Mouse (Mus musculus) limb, embryonic 15.5 days (tissue): ENCODE measurements around the gene Itpr3. TPM values are rescaled to one million over a fixed set of nuclear protein-coding genes. Genes with fewer than 3 reads are reported as not detected.

Experiments used
- ATAC-seq: fragments of 200-750 bp; cut with Nextera tagmentation; 2 replicates; pipeline ENCODE4 v1.8.0; 2017; ENCODE audit warnings: low read depth, moderate TSS enrichment; ENCODE audit not compliant: insufficient number of reproducible peaks, low FRiP score, low TSS enrichment
- H3K27ac ChIP-seq: fragments of 300-500 bp; sonication (generic); 2 replicates; pipeline ENCODE4 v1.5.1; 2015; ENCODE audit warnings: moderate library complexity, mild to moderate bottlenecking, inconsistent platforms
- H3K27me3 ChIP-seq: fragments of 300-500 bp; sonication (generic); 2 replicates; pipeline ENCODE4 v1.6.1; 2015; ENCODE audit warnings: inconsistent platforms
- H3K36me3 ChIP-seq: fragments of 300-500 bp; sonication (generic); 2 replicates; pipeline ENCODE4 v1.6.1; 2015; ENCODE audit warnings: inconsistent platforms
- H3K4me1 ChIP-seq: fragments of 300-500 bp; sonication (generic); 2 replicates; pipeline ENCODE4 v1.6.1; 2015; ENCODE audit warnings: inconsistent platforms
- H3K4me2 ChIP-seq: fragments of 300-500 bp; sonication (generic); 2 replicates; pipeline ENCODE4 v1.6.1; 2015; ENCODE audit warnings: mild to moderate bottlenecking, inconsistent platforms
- H3K4me3 ChIP-seq: fragments of 300-500 bp; sonication (generic); 2 replicates; pipeline ENCODE4 v1.5.1; 2015; ENCODE audit warnings: mild to moderate bottlenecking, inconsistent platforms
- H3K9ac ChIP-seq: fragments of 300-500 bp; sonication (generic); 2 replicates; pipeline ENCODE4 v1.6.1; 2015; ENCODE audit warnings: inconsistent platforms
- H3K9me3 ChIP-seq: fragments of 300-500 bp; sonication (generic); 2 replicates; pipeline ENCODE4 v1.6.1; 2016; ENCODE audit warnings: inconsistent platforms
- WGBS: fragments of 180-500 bp; shearing (Covaris S2); methylation state at CpG from one replicate; pipeline ENCODE4 v1.1.7; 2015; 5-methylcytosine and 5-hydroxymethylcytosine counted together
- polyA plus RNA-seq: library from polyadenylated mRNA; unstranded; fragments of >200 nt; fragmentation: Nextera tagmentation; extraction: Ambion mirVana; gene quantifications from 2 replicates; pipeline ENCODE4 v1.2.1, GENCODE M21; 2015

Gene Itpr3
- polyA plus RNA-seq, 1 experiment from 2014 or later = 4.3 TPM

GRCm38 (mm10) chr17:27074849-27075745, 18.0 kb downstream of the Itpr3 start:
- WGBS = 63% methylated on average over 17 of the region's 17 CpGs
- peaks cover 17% of the 10 kb centered on the region for H3K4me1 ChIP-seq
- no peak overlapping the region for H3K9ac ChIP-seq

GRCm38 (mm10) chr17:27077133-27077532, 20.0 kb downstream of the Itpr3 start:
- Histone ChIP-seq H3K9me3 (no peaks in the 10 kb centered on the region), H3K27me3 (no peaks in the 10 kb centered on the region), H3K4me2 (no peak overlapping the region), H3K9ac (no peak overlapping the region), H3K36me3 (peaks cover 9% of the 10 kb centered on the region; the same call in 1 of the 2 replicates), H3K4me3 (no peak overlapping the region), H3K4me1 (peaks cover 20% of the 10 kb centered on the region), H3K27ac (no peak overlapping the region)
- ATAC-seq = no peak
- 96% methylated on average over 7 of the region's 7 CpGs for WGBS

More at GRCm38 (mm10) chr17:27074849-27075745, 18.0 kb downstream of the Itpr3 start:
- Histone ChIP-seq H3K36me3 (peaks cover 9% of the 10 kb centered on the region; the same call in 1 of the 2 replicates), H3K27ac (peak overlapping the region; percentile 33), H3K4me3 (no peak overlapping the region), H3K4me2 (no peak overlapping the region), H3K9me3 (no peaks in the 10 kb centered on the region), H3K27me3 (no peaks in the 10 kb centered on the region)
- no peak for ATAC-seq

- Histone ChIP-seq H3K27me3 (no peaks in the 10 kb centered on the region), H3K9ac (no peak overlapping the region), H3K4me1 (peaks cover 23% of the 10 kb centered on the region), H3K9me3 (no peaks in the 10 kb centered on the region), H3K4me2 (no peak overlapping the region), H3K4me3 (no peak overlapping the region), H3K36me3 (peaks cover 9% of the 10 kb centered on the region; the same call in 1 of the 2 replicates), H3K27ac (no peak overlapping the region)
- WGBS = 80% methylated on average over 6 of the region's 6 CpGs
- ATAC-seq = no peak
Measured at GRCm38 (mm10) chr17:27077920-27078319, 20.8 kb downstream of the Itpr3 start.

GRCm38 (mm10) chr17:27078499-27078898, 21.4 kb downstream of the Itpr3 start:
- H3K4me1 ChIP-seq = peaks cover 23% of the 10 kb centered on the region
- H3K4me2 ChIP-seq = no peak overlapping the region
- peaks cover 9% of the 10 kb centered on the region; the same call in 1 of the 2 replicates for H3K36me3 ChIP-seq
- no peaks in the 10 kb centered on the region for H3K9me3 ChIP-seq
- no peak for ATAC-seq
- H3K27ac ChIP-seq = no peak overlapping the region
- no peak overlapping the region for H3K9ac ChIP-seq
- WGBS = 79% methylated on average over 6 of the region's 6 CpGs
- no peak overlapping the region for H3K4me3 ChIP-seq
- no peaks in the 10 kb centered on the region for H3K27me3 ChIP-seq

GRCm38 (mm10) chr17:27081868-27082267, 24.8 kb downstream of the Itpr3 start:
- Histone ChIP-seq H3K9me3 (no peaks in the 10 kb centered on the region), H3K27ac (no peak overlapping the region), H3K4me2 (no peak overlapping the region), H3K36me3 (peaks cover 4% of the 10 kb centered on the region; the same call in 1 of the 2 replicates), H3K4me1 (0 out of 2 replicates have a peak, but pooled peaks cover 6% of the 10 kb centered on the region), H3K9ac (no peak overlapping the region), H3K27me3 (no peaks in the 10 kb centered on the region), H3K4me3 (no peak overlapping the region)
- ATAC-seq = no peak
- WGBS = 75% methylated on average over 5 of the region's 5 CpGs

- H3K36me3 ChIP-seq = 0 out of 2 replicates have a peak, but pooled peaks cover 4% of the 10 kb centered on the region
- no peak overlapping the region for H3K9ac ChIP-seq
- WGBS = 59% methylated on average over 8 of the region's 8 CpGs
- H3K4me1 ChIP-seq = 0 out of 2 replicates have a peak, but pooled peaks cover 6% of the 10 kb centered on the region
- H3K27me3 ChIP-seq = no peaks in the 10 kb centered on the region
- no peak for ATAC-seq
- no peak overlapping the region for H3K4me2 ChIP-seq
- no peak overlapping the region for H3K27ac ChIP-seq
- H3K4me3 ChIP-seq = no peak overlapping the region
- H3K9me3 ChIP-seq = no peaks in the 10 kb centered on the region
Measured at GRCm38 (mm10) chr17:27082796-27083195, 25.7 kb downstream of the Itpr3 start.

- no peak overlapping the region for H3K27ac ChIP-seq
- no peaks in the 10 kb centered on the region for H3K27me3 ChIP-seq
- H3K4me2 ChIP-seq = no peak overlapping the region
- no peak overlapping the region for H3K4me3 ChIP-seq
- H3K36me3 ChIP-seq = peaks cover 4% of the 10 kb centered on the region; the same call in 1 of the 2 replicates
- ATAC-seq = no peak
- 69% methylated on average over 9 of the region's 9 CpGs for WGBS
- no peaks in the 10 kb centered on the region for H3K9me3 ChIP-seq
- 0 out of 2 replicates have a peak, but pooled peaks cover 6% of the 10 kb centered on the region for H3K4me1 ChIP-seq
- no peak overlapping the region for H3K9ac ChIP-seq
Measured at GRCm38 (mm10) chr17:27083601-27084000, 26.5 kb downstream of the Itpr3 start.

- no peak for ATAC-seq
- Histone ChIP-seq H3K4me1 (0 out of 2 replicates have a peak, but pooled peaks cover 6% of the 10 kb centered on the region), H3K4me2 (no peak overlapping the region), H3K4me3 (no peak overlapping the region), H3K9ac (no peak overlapping the region), H3K27me3 (no peaks in the 10 kb centered on the region), H3K36me3 (peaks cover 22% of the 10 kb centered on the region), H3K27ac (no peak overlapping the region), H3K9me3 (no peaks in the 10 kb centered on the region)
- 75% methylated on average over 2 of the region's 2 CpGs for WGBS
Measured at GRCm38 (mm10) chr17:27085676-27086075, 28.6 kb downstream of the Itpr3 start.

GRCm38 (mm10) chr17:27087426-27087825, 30.3 kb downstream of the Itpr3 start:
- Histone ChIP-seq H3K4me3 (no peak overlapping the region), H3K27ac (no peak overlapping the region), H3K4me2 (no peak overlapping the region), H3K4me1 (0 out of 2 replicates have a peak, but pooled peaks cover 4% of the 10 kb centered on the region), H3K27me3 (no peaks in the 10 kb centered on the region), H3K36me3 (peaks cover 34% of the 10 kb centered on the region), H3K9ac (no peak overlapping the region), H3K9me3 (no peaks in the 10 kb centered on the region)
- WGBS = 39% methylated on average over 12 of the region's 12 CpGs
- no peak for ATAC-seq

GRCm38 (mm10) chr17:27090068-27090467, 33.0 kb downstream of the Itpr3 start:
- no peak overlapping the region for H3K4me2 ChIP-seq
- 76% methylated on average over 9 of the region's 9 CpGs for WGBS
- H3K36me3 ChIP-seq = peaks cover 47% of the 10 kb centered on the region
- H3K4me3 ChIP-seq = no peak overlapping the region
- no peak overlapping the region for H3K9ac ChIP-seq
- no peaks in the 10 kb centered on the region for H3K27me3 ChIP-seq
- ATAC-seq = no peak
- H3K27ac ChIP-seq = no peak overlapping the region
- H3K4me1 ChIP-seq = no peaks in the 10 kb centered on the region
- H3K9me3 ChIP-seq = no peaks in the 10 kb centered on the region

GRCm38 (mm10) chr17:27095690-27096089, 38.6 kb downstream of the Itpr3 start:
- H3K36me3 ChIP-seq = peaks cover 36% of the 10 kb centered on the region
- WGBS = 40% methylated on average over 13 of the region's 13 CpGs
- no peaks in the 10 kb centered on the region for H3K9me3 ChIP-seq
- no peak overlapping the region for H3K27ac ChIP-seq
- no peak for ATAC-seq
- H3K4me2 ChIP-seq = no peak overlapping the region
- H3K4me3 ChIP-seq = no peak overlapping the region
- no peaks in the 10 kb centered on the region for H3K27me3 ChIP-seq
- no peaks in the 10 kb centered on the region for H3K4me1 ChIP-seq
- H3K9ac ChIP-seq = no peak overlapping the region

- Histone ChIP-seq H3K9me3 (no peaks in the 10 kb centered on the region), H3K4me3 (no peak overlapping the region), H3K36me3 (peaks cover 23% of the 10 kb centered on the region; the same call in 1 of the 2 replicates), H3K27ac (no peak overlapping the region), H3K27me3 (no peaks in the 10 kb centered on the region), H3K4me1 (no peaks in the 10 kb centered on the region), H3K9ac (no peak overlapping the region), H3K4me2 (no peak overlapping the region)
- no peak for ATAC-seq
- 63% methylated on average over 5 of the region's 5 CpGs for WGBS
Measured at GRCm38 (mm10) chr17:27101675-27102074, 44.6 kb downstream of the Itpr3 start.
